Mouse (Mus musculus): ENCODE measurements around the gene Prg2. TPM values are rescaled to one million over a fixed set of nuclear protein-coding genes. Genes with fewer than 3 reads are reported as not detected.
A peak's percentile ranks its signal among the peaks of the same experiment; 100 is the strongest.

Prg2 gene
- polyA plus RNA-seq, 1 experiment from 2014 or later: not detected

- no peak within 1 kb of the TSS for H3K4me2 ChIP-seq (ENCODE audit: low read depth, low read length)
- no peaks in the 10 kb centered on the region for H3K27me3 ChIP-seq (ENCODE audit: control insufficient read depth, insufficient read depth, low read length)
- no peaks in the 10 kb centered on the region for H3K36me3 ChIP-seq (ENCODE audit: control insufficient read depth, insufficient read depth, low read length)
- WGBS: 79% methylated on average over 1 of the region's 1 CpGs
- no peak within 1 kb of the TSS for H3K27ac ChIP-seq (ENCODE audit: low read depth, low read length)
- H3K4me3 ChIP-seq (ENCODE audit: low read depth, low read length): no peak within 1 kb of the TSS
- ATAC-seq (ENCODE audit: low read depth): no peak
- no peaks in the 10 kb centered on the region for H3K4me1 ChIP-seq (ENCODE audit: control insufficient read depth, insufficient read depth, low read length)
- H3K9ac ChIP-seq (replicated peaks; ENCODE audit: low read depth, low read length): no peak within 1 kb of the TSS
- H3K9me3 ChIP-seq (ENCODE audit: control insufficient read depth, low read length): no peaks in the 10 kb centered on the region
These were observed 7.7 kb downstream of the Prg2 start, which contains the start of gene Prg3 for GRCm38 (mm10) chr2:84987930-84988329. Gene Prg3 (plus strand): TSS chr2:84988215.

- 99% methylated on average over 2 of the region's 2 CpGs for WGBS
- no peaks in the 10 kb centered on the region for H3K9me3 ChIP-seq (ENCODE audit: control insufficient read depth, low read length)
- no peaks in the 10 kb centered on the region for H3K4me1 ChIP-seq (ENCODE audit: control insufficient read depth, insufficient read depth, low read length)
- H3K4me2 ChIP-seq (ENCODE audit: low read depth, low read length): no peak overlapping the region
- no peaks in the 10 kb centered on the region for H3K27me3 ChIP-seq (ENCODE audit: control insufficient read depth, insufficient read depth, low read length)
- no peak overlapping the region for H3K27ac ChIP-seq (ENCODE audit: low read depth, low read length)
- no peak for ATAC-seq (ENCODE audit: low read depth)
- H3K9ac ChIP-seq (replicated peaks; ENCODE audit: low read depth, low read length): no peak overlapping the region
- no peaks in the 10 kb centered on the region for H3K36me3 ChIP-seq (ENCODE audit: control insufficient read depth, insufficient read depth, low read length)
- no peak overlapping the region for H3K4me3 ChIP-seq (ENCODE audit: low read depth, low read length)
These were observed 16.1 kb downstream of the Prg2 start for GRCm38 (mm10) chr2:84996376-84996775.

DNA sequence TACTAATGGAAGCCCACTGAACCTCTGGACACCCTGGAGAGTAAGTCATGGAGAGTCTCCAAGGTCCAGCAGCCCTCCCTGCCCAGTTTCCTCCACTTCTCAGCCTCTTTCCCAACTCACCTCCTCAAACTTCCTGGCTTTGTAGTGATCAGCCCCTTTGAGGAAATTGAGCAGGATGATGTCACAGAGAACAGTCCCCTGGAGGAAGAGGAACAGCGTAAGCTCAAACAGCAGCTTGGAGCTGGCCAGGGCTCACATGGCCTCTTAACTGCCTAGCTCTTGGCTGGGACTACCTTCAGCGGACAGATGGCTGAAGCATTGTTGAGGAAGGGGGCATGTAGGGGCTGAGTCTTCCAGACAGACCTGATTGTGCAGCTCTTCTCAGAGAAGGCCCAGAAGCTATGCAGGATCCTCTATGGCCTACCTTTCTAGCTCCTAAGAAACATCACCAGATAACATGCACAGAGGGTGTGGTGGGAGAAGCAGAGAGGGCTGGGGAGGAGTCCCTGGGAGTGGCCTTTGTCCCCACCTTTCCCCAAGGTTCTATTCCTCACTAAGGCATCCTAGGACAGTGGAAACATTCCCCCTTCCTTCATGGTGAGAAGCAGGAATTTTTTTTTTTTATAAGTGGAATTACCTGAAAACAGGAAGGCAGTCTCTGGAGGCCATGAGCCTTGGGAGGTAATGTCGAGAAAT is 19.4 kb downstream of the Prg2 start:
- Histone ChIP-seq H3K27me3 (ENCODE audit: control insufficient read depth, insufficient read depth, low read length) (no peaks in the 10 kb centered on the region), H3K4me1 (ENCODE audit: control insufficient read depth, insufficient read depth, low read length) (no peaks in the 10 kb centered on the region), H3K36me3 (ENCODE audit: control insufficient read depth, insufficient read depth, low read length) (no peaks in the 10 kb centered on the region), H3K9ac (replicated peaks; ENCODE audit: low read depth, low read length) (no peak overlapping the region), H3K27ac (ENCODE audit: low read depth, low read length) (no peak overlapping the region), H3K9me3 (ENCODE audit: control insufficient read depth, low read length) (no peaks in the 10 kb centered on the region), H3K4me3 (ENCODE audit: low read depth, low read length) (no peak overlapping the region), H3K4me2 (ENCODE audit: low read depth, low read length) (no peak overlapping the region)
- ATAC-seq (ENCODE audit: low read depth): no peak
- WGBS: 89% methylated on average over 3 of the region's 3 CpGs

- Histone ChIP-seq H3K9ac (replicated peaks; ENCODE audit: low read depth, low read length) (no peak overlapping the region), H3K4me1 (ENCODE audit: control insufficient read depth, insufficient read depth, low read length) (no peaks in the 10 kb centered on the region), H3K4me3 (ENCODE audit: low read depth, low read length) (no peak overlapping the region), H3K36me3 (ENCODE audit: control insufficient read depth, insufficient read depth, low read length) (no peaks in the 10 kb centered on the region), H3K27me3 (ENCODE audit: control insufficient read depth, insufficient read depth, low read length) (no peaks in the 10 kb centered on the region), H3K9me3 (ENCODE audit: control insufficient read depth, low read length) (no peaks in the 10 kb centered on the region), H3K4me2 (ENCODE audit: low read depth, low read length) (no peak overlapping the region), H3K27ac (ENCODE audit: low read depth, low read length) (no peak overlapping the region)
- no peak for ATAC-seq (ENCODE audit: low read depth)
- 72% methylated on average over 13 of the region's 13 CpGs for WGBS
These were observed 21.2 kb downstream of the Prg2 start for GRCm38 (mm10) chr2:85001497-85001896.

DNA sequence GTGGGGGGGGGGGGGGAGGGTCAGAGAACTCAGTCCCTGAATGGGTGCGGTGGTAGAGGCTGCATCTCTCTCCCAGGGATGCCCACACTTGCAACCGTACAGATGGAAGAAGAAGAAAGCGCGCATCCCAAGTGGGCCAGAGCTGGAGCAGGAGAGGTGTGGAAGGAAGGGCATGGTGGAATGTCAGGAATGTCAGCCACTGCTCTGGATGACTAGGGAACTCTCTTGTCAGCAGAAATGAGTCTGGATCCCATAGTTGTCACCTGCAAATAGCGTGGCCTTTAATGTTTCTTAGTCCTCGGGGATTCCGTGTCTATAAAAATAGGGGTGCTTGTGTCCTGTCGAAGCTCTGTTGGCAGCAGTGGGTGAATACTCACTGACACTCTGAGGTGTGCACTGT is 22.3 kb downstream of the Prg2 start:
- Histone ChIP-seq H3K27me3 (ENCODE audit: control insufficient read depth, insufficient read depth, low read length) (no peaks in the 10 kb centered on the region), H3K27ac (ENCODE audit: low read depth, low read length) (no peak overlapping the region), H3K4me1 (ENCODE audit: control insufficient read depth, insufficient read depth, low read length) (no peaks in the 10 kb centered on the region), H3K36me3 (ENCODE audit: control insufficient read depth, insufficient read depth, low read length) (no peaks in the 10 kb centered on the region), H3K4me2 (ENCODE audit: low read depth, low read length) (no peak overlapping the region), H3K9ac (replicated peaks; ENCODE audit: low read depth, low read length) (no peak overlapping the region), H3K4me3 (ENCODE audit: low read depth, low read length) (no peak overlapping the region), H3K9me3 (ENCODE audit: control insufficient read depth, low read length) (no peaks in the 10 kb centered on the region)
- no peak for ATAC-seq (ENCODE audit: low read depth)
- WGBS: 85% methylated on average over 8 of the region's 8 CpGs

DNA sequence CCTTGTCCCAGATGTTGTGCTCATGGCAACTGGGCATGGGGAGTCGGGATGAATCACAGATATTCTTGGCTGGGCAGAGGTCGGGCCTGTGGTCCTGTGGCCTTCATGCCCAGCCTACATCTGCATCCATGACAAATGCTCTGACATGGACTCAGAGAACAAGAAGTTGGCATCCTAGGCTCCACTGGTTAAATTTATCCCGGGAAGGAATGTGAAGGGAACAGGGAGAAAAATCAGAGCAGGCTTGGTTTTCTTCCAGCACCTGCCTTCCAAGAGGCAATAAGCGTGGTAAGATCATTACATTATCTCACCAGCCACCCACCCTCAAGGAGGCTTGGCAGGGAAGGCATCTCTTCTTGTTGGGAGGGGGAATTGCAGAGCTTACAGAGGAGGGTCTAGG is 24.1 kb downstream of the Prg2 start:
- 83% methylated on average over 4 of the region's 4 CpGs for WGBS
- no peak for ATAC-seq (ENCODE audit: low read depth)
- no peak overlapping the region for H3K4me3 ChIP-seq (ENCODE audit: low read depth, low read length)
- no peak overlapping the region for H3K4me2 ChIP-seq (ENCODE audit: low read depth, low read length)
- H3K9ac ChIP-seq (replicated peaks; ENCODE audit: low read depth, low read length): no peak overlapping the region
- no peaks in the 10 kb centered on the region for H3K36me3 ChIP-seq (ENCODE audit: control insufficient read depth, insufficient read depth, low read length)
- no peaks in the 10 kb centered on the region for H3K27me3 ChIP-seq (ENCODE audit: control insufficient read depth, insufficient read depth, low read length)
- no peaks in the 10 kb centered on the region for H3K9me3 ChIP-seq (ENCODE audit: control insufficient read depth, low read length)
- no peak overlapping the region for H3K27ac ChIP-seq (ENCODE audit: low read depth, low read length)
- no peaks in the 10 kb centered on the region for H3K4me1 ChIP-seq (ENCODE audit: control insufficient read depth, insufficient read depth, low read length)

DNA sequence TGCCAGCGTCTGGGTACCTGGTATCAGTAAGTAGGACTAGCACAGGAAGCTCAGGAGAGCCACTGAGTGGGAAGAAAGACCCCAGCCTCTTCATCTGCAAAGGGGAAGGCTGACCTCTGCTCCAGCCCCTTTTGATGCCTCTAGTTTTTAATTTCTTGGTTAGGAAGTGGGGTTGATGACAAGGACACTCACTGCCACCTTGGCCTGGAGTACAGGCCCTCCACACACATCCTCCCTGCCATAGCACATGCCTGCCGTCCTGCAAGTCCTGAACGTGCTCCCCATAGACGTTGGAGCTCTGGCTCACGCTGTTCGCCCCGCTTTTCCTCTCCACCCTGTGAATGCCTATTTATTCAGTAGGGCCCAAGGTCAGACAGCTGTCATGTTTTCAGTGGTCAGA is 26.3 kb downstream of the Prg2 start:
- no peak for ATAC-seq (ENCODE audit: low read depth)
- Histone ChIP-seq H3K27ac (ENCODE audit: low read depth, low read length) (no peak overlapping the region), H3K4me2 (ENCODE audit: low read depth, low read length) (no peak overlapping the region), H3K9me3 (ENCODE audit: control insufficient read depth, low read length) (no peaks in the 10 kb centered on the region), H3K9ac (replicated peaks; ENCODE audit: low read depth, low read length) (no peak overlapping the region), H3K27me3 (ENCODE audit: control insufficient read depth, insufficient read depth, low read length) (no peaks in the 10 kb centered on the region), H3K4me3 (ENCODE audit: low read depth, low read length) (no peak overlapping the region), H3K36me3 (ENCODE audit: control insufficient read depth, insufficient read depth, low read length) (no peaks in the 10 kb centered on the region), H3K4me1 (ENCODE audit: control insufficient read depth, insufficient read depth, low read length) (no peaks in the 10 kb centered on the region)
- 86% methylated on average over 7 of the region's 7 CpGs for WGBS

DNA sequence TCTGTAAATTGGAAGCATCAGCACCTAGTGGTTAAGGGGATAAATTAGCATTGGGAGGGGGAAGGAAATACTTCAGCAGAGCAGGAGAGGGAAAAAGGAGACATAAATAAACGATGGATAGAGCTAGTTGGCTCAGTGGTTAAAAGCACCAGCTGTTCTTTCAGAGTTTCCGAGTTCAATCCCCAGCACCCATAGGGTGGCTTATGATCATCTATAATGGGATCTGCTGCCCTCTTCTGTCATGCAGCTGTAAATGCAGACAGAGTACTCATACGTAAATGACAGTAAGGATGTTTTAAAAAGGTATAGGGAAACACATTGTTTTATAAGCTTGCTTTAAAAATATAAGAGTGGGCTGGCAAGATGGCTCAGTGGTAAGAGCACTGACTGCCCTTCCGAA is 27.5 kb downstream of the Prg2 start:
- H3K36me3 ChIP-seq (ENCODE audit: control insufficient read depth, insufficient read depth, low read length): no peaks in the 10 kb centered on the region
- no peaks in the 10 kb centered on the region for H3K9me3 ChIP-seq (ENCODE audit: control insufficient read depth, low read length)
- no peaks in the 10 kb centered on the region for H3K4me1 ChIP-seq (ENCODE audit: control insufficient read depth, insufficient read depth, low read length)
- no peak overlapping the region for H3K4me2 ChIP-seq (ENCODE audit: low read depth, low read length)
- no peaks in the 10 kb centered on the region for H3K27me3 ChIP-seq (ENCODE audit: control insufficient read depth, insufficient read depth, low read length)
- H3K4me3 ChIP-seq (ENCODE audit: low read depth, low read length): no peak overlapping the region
- no peak overlapping the region for H3K27ac ChIP-seq (ENCODE audit: low read depth, low read length)
- 20% methylated on average over 4 of the region's 4 CpGs for WGBS
- peak; percentile 42; the same call in 1 of the 2 replicates for ATAC-seq (ENCODE audit: low read depth)
- no peak overlapping the region for H3K9ac ChIP-seq (replicated peaks; ENCODE audit: low read depth, low read length)

GRCm38 (mm10) chr2:85009212-85009611 is 29.0 kb downstream of the Prg2 start:
- H3K9ac ChIP-seq (replicated peaks; ENCODE audit: low read depth, low read length): no peak overlapping the region
- no peak overlapping the region for H3K4me3 ChIP-seq (ENCODE audit: low read depth, low read length)
- no peaks in the 10 kb centered on the region for H3K9me3 ChIP-seq (ENCODE audit: control insufficient read depth, low read length)
- H3K4me2 ChIP-seq (ENCODE audit: low read depth, low read length): no peak overlapping the region
- H3K36me3 ChIP-seq (ENCODE audit: control insufficient read depth, insufficient read depth, low read length): no peaks in the 10 kb centered on the region
- WGBS: 81% methylated on average over 2 of the region's 2 CpGs
- H3K4me1 ChIP-seq (ENCODE audit: control insufficient read depth, insufficient read depth, low read length): no peaks in the 10 kb centered on the region
- H3K27ac ChIP-seq (ENCODE audit: low read depth, low read length): no peak overlapping the region
- ATAC-seq (ENCODE audit: low read depth): no peak
- H3K27me3 ChIP-seq (ENCODE audit: control insufficient read depth, insufficient read depth, low read length): no peaks in the 10 kb centered on the region
